Mouse (Mus musculus) frontal cortex, postnatal 25 days (tissue): ENCODE data around the gene Slc25a14.

Source experiments
- DNase-seq, 2 experiments: peaks; one replicate each; pipeline ENCODE4 v3.0.0; 2022; ENCODE audit warnings: low spot score in 2 of 2

Gene Slc25a14

DNA sequence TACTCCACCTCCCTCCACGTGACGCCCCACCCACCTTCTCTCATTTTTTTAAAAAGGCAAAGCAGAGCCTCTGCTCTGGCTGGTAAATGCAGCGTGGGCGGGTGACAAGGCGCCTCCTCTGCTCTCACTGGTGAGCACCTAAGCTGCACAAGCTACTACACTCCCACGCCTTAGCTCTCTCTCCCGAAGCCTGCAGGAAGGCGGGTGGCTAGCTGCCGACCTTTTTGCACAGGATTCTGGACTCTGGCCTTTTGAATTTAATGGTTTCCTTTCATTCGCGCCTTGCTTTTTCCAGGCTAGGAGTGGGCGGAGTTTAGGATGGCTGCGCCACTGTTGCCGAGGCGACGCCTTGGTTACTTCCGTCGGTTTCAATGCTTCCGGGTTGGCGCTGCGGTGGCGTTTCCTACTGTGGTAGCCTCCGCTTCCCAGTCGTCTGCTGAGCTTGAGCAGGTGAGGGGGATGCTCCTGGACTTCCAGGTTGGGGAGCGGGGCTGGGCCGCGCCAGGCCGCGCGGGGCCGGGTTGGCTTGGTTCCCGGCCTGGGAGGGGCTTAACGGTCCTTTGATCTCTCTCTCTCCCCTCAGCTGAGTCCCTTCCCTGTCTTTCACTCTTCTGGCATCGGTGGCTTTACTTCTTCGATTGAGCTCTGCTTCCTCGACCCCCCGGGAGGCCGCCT is at the start of gene Slc25a14:
TSS of gene Slc25a14 (plus strand) at position 35 of the 675 bp plus-strand sequence.
- DNase-seq = peak; percentile 46 to 55

GRCm38 (mm10) chrX:48583332-48583731 is 39.9 kb upstream of the Slc25a14 start:
- DNase-seq = no peak

GRCm38 (mm10) chrX:48593721-48594098 is 29.5 kb upstream of the Slc25a14 start:
- DNase-seq = no peak

- peak; percentile 41 to 54 for DNase-seq
Observed at GRCm38 (mm10) chrX:48594099-48594760, 29.0 kb upstream of the Slc25a14 start, which contains the start of gene Zfp280c. Zfp280c (minus strand) TSS chrX:48594504.

- DNase-seq = no peak
Observed at GRCm38 (mm10) chrX:48596053-48596452, 27.2 kb upstream of the Slc25a14 start.

DNA sequence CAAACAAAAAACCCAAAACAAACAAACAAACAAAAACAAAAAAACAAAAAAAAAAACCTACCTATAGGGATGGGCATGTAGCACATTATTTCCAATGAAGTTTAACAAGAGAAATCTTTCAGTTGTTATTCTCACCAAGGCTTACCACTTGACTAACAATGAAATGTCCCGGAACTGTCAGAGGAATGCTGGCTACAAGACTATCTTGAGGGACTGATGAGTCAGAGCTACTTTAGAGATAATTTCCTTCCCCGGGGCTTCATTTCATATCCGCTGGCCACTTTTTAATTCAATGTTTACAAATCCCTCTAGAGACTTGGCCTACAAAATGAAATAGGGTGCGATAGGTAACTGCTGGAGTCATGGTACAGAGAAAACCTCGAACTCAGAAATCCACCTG is 26.3 kb upstream of the Slc25a14 start:
- no peak for DNase-seq

DNA sequence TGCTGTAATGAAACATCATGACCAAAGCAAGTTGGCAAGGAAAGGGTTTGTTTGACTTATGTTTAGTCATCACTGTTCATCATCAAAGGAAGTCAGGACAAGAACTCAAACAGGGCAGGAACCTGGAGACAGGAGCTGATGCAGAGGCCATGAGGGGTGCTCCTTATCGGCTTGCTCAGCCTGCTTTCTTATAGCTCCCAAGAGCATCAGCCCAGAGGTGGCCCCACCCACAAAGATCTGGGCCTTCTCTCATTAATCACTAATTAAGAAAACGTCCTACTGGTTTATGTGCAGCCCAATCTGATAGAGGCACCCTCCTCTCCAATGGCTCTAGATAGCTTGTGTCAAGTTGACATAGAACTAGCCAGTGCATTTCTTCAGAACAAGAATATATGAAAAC is 18.3 kb upstream of the Slc25a14 start:
- no peak for DNase-seq

DNA sequence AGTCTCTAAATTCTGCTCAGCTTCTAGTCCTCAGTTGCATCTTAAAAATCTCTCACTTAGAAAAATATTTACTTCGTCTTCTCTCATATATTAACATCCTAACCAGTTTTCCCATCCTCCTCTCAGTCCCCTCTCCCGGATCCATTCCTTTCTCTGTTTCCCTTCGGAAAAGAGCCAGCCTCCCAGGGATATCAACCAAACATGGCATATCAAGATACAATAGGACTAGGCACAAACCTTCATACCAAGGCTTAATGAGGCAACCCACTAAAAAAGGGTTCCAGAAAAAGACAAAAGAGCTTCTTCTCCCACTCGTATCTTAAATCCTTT is 199 bp upstream of the Slc25a14 start:
- no peak for DNase-seq

GRCm38 (mm10) chrX:48624054-48624420 is 824 bp downstream of the Slc25a14 start:
- no peak for DNase-seq

DNA sequence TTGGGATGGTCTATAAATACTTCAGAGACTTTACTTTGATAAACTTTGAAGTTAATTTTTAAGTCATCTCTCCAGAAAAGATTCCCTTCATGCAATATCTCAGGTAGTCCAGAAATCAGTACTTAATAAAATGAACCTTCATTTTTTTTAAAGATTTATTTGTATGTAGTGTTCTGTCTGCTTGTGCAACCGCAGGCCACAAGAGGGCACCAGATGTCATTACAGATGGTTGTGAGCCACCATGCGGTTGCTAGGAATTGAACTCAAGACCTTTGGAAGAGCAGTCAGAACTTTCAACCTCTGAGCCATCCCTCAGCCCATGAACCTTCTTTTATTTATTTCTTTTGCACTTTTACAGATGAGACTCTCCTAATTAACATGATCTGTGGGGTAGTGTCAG is 13.8 kb downstream of the Slc25a14 start:
- no peak for DNase-seq

GRCm38 (mm10) chrX:48644122-48644521 is 20.9 kb downstream of the Slc25a14 start:
- DNase-seq = peak; percentile 11 to 26

- DNase-seq = no peak
Observed at GRCm38 (mm10) chrX:48666807-48667206, 43.6 kb downstream of the Slc25a14 start.

GRCm38 (mm10) chrX:48669588-48669987 is 46.4 kb downstream of the Slc25a14 start:
- no peak for DNase-seq

- no peak for DNase-seq
Observed at GRCm38 (mm10) chrX:48671714-48672113, 48.5 kb downstream of the Slc25a14 start.

DNA sequence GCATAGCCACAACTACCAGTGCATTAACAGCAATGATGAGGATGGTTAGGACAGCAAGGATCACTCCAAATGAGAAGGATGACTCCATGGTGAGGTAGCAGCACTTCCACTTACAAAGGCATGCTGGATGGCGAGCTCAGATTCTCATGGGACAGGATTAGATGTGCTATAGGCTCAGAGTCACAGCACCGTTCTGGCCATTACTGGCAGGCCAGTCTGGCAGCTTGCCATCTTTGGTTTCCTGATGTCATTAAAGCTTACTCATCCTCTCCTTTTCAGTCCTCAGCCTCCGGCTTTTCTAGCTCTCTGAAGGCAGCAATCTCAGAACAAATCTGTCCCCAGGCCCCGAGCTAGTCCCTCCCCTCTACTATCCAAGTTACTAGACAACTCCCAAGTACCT is 51.0 kb downstream of the Slc25a14 start, which contains the start of gene Gpr119:
TSS of gene Gpr119 (minus strand) at position 308 of the 400 bp plus-strand sequence.
- no peak for DNase-seq

- peak in 1 of 2 experiments; percentile 17 for DNase-seq
Observed at GRCm38 (mm10) chrX:48683451-48683850, 60.2 kb downstream of the Slc25a14 start.

DNA sequence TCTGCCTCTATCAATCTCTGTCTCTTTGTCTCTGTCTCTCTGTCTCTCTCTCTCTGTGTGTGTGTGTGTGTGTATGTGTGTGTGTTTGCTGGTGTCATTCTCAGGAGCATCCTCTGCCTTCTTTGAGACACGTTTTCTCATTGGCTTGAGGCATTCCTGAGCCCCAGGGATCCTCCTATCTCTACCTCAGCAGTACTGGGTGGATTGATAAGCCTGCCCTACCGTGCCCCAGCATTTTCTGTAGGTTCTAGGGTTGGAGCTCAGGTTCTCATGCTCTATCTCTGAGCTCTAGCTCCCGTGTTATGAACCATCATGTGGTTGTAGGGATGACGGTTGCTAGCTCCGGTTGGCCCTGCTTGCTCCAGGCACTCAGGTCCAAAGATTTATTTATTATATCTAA is 60.6 kb downstream of the Slc25a14 start:
- DNase-seq = no peak

- no peak for DNase-seq
Observed at GRCm38 (mm10) chrX:48694460-48694859, 71.2 kb downstream of the Slc25a14 start.

DNA sequence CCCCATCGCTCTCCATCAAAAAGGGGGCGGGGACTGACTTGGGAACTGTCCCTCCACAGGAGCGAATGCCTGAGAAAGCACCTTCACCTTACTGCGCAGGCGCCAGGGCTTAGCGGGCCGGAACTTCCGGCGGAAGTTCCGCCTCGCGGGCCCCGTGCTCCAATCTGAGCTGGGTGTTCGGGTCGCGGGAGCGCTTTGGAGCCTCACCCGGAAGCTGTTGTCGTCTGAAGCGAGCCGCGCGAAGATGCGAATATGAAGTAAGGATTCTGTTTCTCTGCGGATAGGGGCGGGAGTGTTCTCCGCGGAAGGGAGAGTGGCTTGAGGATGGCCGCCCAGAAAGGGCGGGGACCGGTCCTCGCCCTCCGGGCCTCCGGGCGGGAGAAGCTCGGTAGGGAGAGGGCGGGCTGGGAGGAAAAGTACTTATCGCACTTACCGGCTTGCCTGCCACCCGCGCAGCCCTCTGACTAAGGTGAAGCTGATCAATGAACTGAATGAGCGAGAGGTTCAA is 71.7 kb downstream of the Slc25a14 start, which contains the start of gene Rbmx2:
TSS of gene Rbmx2 (plus strand) at position 141 of the 508 bp plus-strand sequence.
- DNase-seq = peak; percentile 70 to 84

- no peak for DNase-seq
Observed at GRCm38 (mm10) chrX:48709701-48710100, 86.5 kb downstream of the Slc25a14 start.
